Mouse (Mus musculus): ENCODE measurements around the gene Olfr365.

Olfr365 gene

GRCm38 (mm10) chr2:37187898-37188297 is at the start of gene Olfr365:
Olfr365 (plus strand) TSS chr2:37188198.
- no peak for DNase-seq

- no peak for DNase-seq
Observed at GRCm38 (mm10) chr2:37139022-37139421, 49.0 kb upstream of the Olfr365 start, which contains the start of gene Olfr364-ps1. Olfr364-ps1 (plus strand) TSS chr2:37139322.

DNA sequence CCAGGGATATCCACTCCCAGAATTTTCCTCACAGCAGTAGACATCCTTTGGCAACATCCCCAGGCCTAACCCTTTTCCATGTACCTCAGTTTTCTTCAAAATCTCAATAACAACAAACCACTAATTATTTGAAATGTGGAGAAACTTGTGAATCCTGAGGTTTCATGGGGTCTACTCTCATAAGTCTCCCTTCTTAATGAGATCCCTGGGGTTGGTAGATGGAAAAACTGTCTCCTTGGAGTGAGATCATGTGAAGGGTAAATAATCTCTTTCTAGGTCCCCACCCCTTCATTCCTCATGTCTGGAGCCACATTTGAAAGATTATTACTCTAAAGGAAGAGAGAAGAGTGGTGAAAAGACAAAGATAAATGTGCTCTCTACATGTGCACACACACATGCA is 23.3 kb downstream of the Olfr365 start, which contains the start of gene Olfr366:
TSS of gene Olfr366 (plus strand) at position 301 of the 400 bp plus-strand sequence.
- DNase-seq: no peak

All from lung, adult 18-20 months (tissue).